Mouse (Mus musculus) liver, embryonic 13.5 days (tissue): Measurements from ENCODE around the gene Olfr1286. TPM values are rescaled to one million over a fixed set of nuclear protein-coding genes. Genes with fewer than 3 reads are reported as not detected.

Experiments used
- ATAC-seq: fragments of 200-750 bp; cut with Nextera tagmentation; 2 replicates; pipeline ENCODE4 v1.8.0; 2017; ENCODE audit warnings: low read depth, mild to moderate bottlenecking, moderate number of reproducible peaks, moderate library complexity
- DNase-seq: peaks from one replicate; pipeline ENCODE4 v3.0.0; 2022
- H3K27ac ChIP-seq: fragments of 300-500 bp; sonication (generic); 2 replicates; pipeline ENCODE4 v1.5.1; 2015; ENCODE audit warnings: moderate library complexity, mild to moderate bottlenecking, inconsistent platforms
- H3K27me3 ChIP-seq: fragments of 300-500 bp; sonication (generic); 2 replicates; pipeline ENCODE4 v1.6.1; 2015; ENCODE audit warnings: mild to moderate bottlenecking, inconsistent platforms
- H3K36me3 ChIP-seq: fragments of 300-500 bp; sonication (generic); 2 replicates; pipeline ENCODE4 v1.6.1; 2015; ENCODE audit warnings: mild to moderate bottlenecking, inconsistent platforms
- H3K4me1 ChIP-seq: fragments of 300-500 bp; sonication (generic); replicated peaks from 2 replicates; pipeline ENCODE4 v1.6.1; 2015; ENCODE audit warnings: inconsistent platforms
- H3K4me2 ChIP-seq: fragments of 300-500 bp; sonication (generic); 2 replicates; pipeline ENCODE4 v1.6.1; 2015; ENCODE audit warnings: inconsistent platforms, mild to moderate bottlenecking, moderate library complexity
- H3K4me3 ChIP-seq: fragments of 300-500 bp; sonication (generic); replicated peaks from 2 replicates; pipeline ENCODE4 v1.5.1; 2015; ENCODE audit warnings: mild to moderate bottlenecking, inconsistent platforms
- H3K9ac ChIP-seq: fragments of 300-500 bp; sonication (generic); 2 replicates; pipeline ENCODE4 v1.6.1; 2015; ENCODE audit warnings: mild to moderate bottlenecking, inconsistent platforms
- H3K9me3 ChIP-seq: fragments of 300-500 bp; sonication (generic); replicated peaks from 2 replicates; pipeline ENCODE4 v1.6.1; 2016; ENCODE audit warnings: inconsistent platforms
- WGBS: fragments of 180-500 bp; shearing (Covaris S2); methylation state at CpG from one replicate; pipeline ENCODE4 v1.1.7; 2015; ENCODE audit not compliant: insufficient replicate concordance; 5-methylcytosine and 5-hydroxymethylcytosine counted together
- polyA plus RNA-seq: library from polyadenylated mRNA; unstranded; fragments of >200 nt; fragmentation: Nextera tagmentation; extraction: Ambion mirVana; gene quantifications from 2 replicates; pipeline ENCODE4 v1.2.1, GENCODE M21; 2015

Gene Olfr1286
- polyA plus RNA-seq = not detected in 2 replicates

DNA sequence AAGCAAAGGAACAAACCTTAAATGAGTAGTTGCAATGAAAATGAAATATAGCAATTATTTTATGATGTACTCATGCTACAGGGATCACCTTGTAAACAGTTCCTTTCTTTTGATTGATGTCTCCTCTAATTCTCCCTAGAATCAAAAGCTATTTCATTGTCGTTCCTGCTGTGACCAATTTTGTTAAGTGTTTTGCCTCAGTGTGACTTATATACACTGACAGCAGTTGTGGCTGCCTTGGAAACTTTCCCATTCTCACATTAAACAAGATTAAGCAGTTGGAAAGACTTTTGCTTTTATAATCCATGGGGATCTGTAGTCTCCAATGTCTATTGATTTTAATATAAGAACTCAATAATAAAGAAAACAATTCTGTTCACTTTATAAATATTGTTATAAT is at the start of gene Olfr1286:
Olfr1286 (minus strand) TSS at position 185 of the 400 bp plus-strand sequence.
- H3K4me1 ChIP-seq = no peaks in the 10 kb centered on the region
- H3K4me3 ChIP-seq = no peak within 1 kb of the TSS
- H3K4me2 ChIP-seq = no peak within 1 kb of the TSS
- H3K9me3 ChIP-seq = no peaks in the 10 kb centered on the region
- no peak for DNase-seq
- no peaks in the 10 kb centered on the region for H3K27me3 ChIP-seq
- no peak within 1 kb of the TSS for H3K27ac ChIP-seq
- no peak for ATAC-seq
- no peaks in the 10 kb centered on the region for H3K36me3 ChIP-seq
- 62% methylated on average over 1 of the region's 1 CpGs for WGBS
- no peak within 1 kb of the TSS for H3K9ac ChIP-seq

DNA sequence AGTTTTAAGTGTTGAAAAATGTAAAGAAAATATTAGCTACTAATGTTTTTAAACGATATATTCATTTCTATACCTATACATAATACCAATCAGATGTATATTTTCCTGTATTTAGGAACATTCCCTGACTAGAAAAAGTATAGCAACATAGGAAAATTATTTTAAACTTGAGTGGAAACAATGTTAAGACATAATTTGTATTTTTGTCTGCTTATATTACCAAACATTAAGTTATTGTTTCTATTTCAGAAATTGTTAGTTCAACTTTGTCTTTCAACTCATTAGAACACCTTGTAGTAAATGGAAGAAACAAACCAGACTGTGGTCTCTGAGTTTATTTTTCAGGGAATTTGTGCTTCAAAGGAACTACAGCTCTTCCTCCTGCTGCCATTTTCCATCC is 25.9 kb upstream of the Olfr1286 start, which contains the start of gene Olfr1287:
Olfr1287 (plus strand) TSS at position 301 of the 400 bp plus-strand sequence.
- no peak within 1 kb of the TSS for H3K4me3 ChIP-seq

DNA sequence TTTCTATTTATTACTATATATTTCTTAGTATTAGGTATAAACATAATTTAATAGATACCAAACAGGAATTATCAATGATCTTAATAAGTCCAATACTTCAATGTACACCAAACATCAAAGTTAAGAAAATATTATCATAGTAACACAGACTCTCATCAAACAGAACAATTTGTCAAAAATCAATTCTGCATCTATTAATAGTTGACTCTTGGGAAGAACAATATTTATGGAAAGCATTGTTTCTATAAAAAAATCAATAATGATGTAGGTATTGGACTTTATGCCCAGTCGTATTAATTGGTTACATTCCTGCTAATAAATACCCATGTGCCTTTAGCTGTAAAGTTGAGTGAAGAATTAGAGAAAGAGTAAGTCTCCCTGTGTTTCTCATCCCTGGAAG is 47.7 kb downstream of the Olfr1286 start, which contains the start of gene Olfr1284:
Olfr1284 (plus strand) TSS at position 301 of the 400 bp plus-strand sequence.
- Histone ChIP-seq H3K4me1 (no peaks in the 10 kb centered on the region), H3K9me3 (no peaks in the 10 kb centered on the region), H3K9ac (no peak within 1 kb of the TSS), H3K27ac (no peak within 1 kb of the TSS), H3K4me2 (no peak within 1 kb of the TSS), H3K36me3 (no peaks in the 10 kb centered on the region), H3K4me3 (no peak within 1 kb of the TSS), H3K27me3 (no peaks in the 10 kb centered on the region)
- WGBS = 69% methylated on average over 1 of the region's 1 CpGs
- ATAC-seq = no peak
- DNase-seq = no peak

More for the DNA sequence above, 25.9 kb upstream of the Olfr1286 start, which contains the start of gene Olfr1287:
- Histone ChIP-seq H3K9me3 (no peaks in the 10 kb centered on the region), H3K9ac (no peak within 1 kb of the TSS), H3K4me2 (no peak within 1 kb of the TSS), H3K27ac (no peak within 1 kb of the TSS), H3K27me3 (no peaks in the 10 kb centered on the region), H3K4me1 (no peaks in the 10 kb centered on the region), H3K36me3 (no peaks in the 10 kb centered on the region)
- DNase-seq (no peak), ATAC-seq (no peak)
- WGBS = 45% methylated on average over 1 of the region's 1 CpGs

Other genes with a start within 250 kb of the Olfr1286 start
- not detected in 2 replicates for gene 4930430A15Rik, start 193.5 kb downstream of the Olfr1286 start, polyA plus RNA-seq
- gene Olfr1275, start 187.8 kb downstream of the Olfr1286 start, polyA plus RNA-seq = not detected in 2 replicates
- not detected in 2 replicates for gene Olfr1276, start 168.6 kb downstream of the Olfr1286 start, polyA plus RNA-seq
- gene Olfr1277, start 149.0 kb downstream of the Olfr1286 start, polyA plus RNA-seq = not detected in 2 replicates
- gene Olfr1278, start 133.0 kb downstream of the Olfr1286 start, polyA plus RNA-seq = not detected in 2 replicates
- not detected in 2 replicates for gene Olfr1279, start 122.5 kb downstream of the Olfr1286 start, polyA plus RNA-seq
- gene Olfr1280, start 109.1 kb downstream of the Olfr1286 start, polyA plus RNA-seq = not detected in 2 replicates
- not detected in 2 replicates for gene Olfr1281, start 96.6 kb downstream of the Olfr1286 start, polyA plus RNA-seq
- not detected in 2 replicates for gene Olfr1282, start 87.0 kb downstream of the Olfr1286 start, polyA plus RNA-seq
- not detected in 2 replicates for gene Olfr1283, start 56.3 kb downstream of the Olfr1286 start, polyA plus RNA-seq
- not detected in 2 replicates for gene Olfr1284, start 47.6 kb downstream of the Olfr1286 start, polyA plus RNA-seq
- gene Olfr1287, start 26.0 kb upstream of the Olfr1286 start, polyA plus RNA-seq = not detected in 2 replicates
- gene Olfr1288, start 51.0 kb upstream of the Olfr1286 start, polyA plus RNA-seq = not detected in 2 replicates
- not detected in 2 replicates for gene Olfr1289, start 57.7 kb upstream of the Olfr1286 start, polyA plus RNA-seq
- not detected in 2 replicates for gene Olfr1290, start 70.7 kb upstream of the Olfr1286 start, polyA plus RNA-seq
- not detected in 2 replicates for gene Olfr1291-ps1, start 74.1 kb upstream of the Olfr1286 start, polyA plus RNA-seq
- not detected in 2 replicates for gene Olfr1293-ps, start 102.1 kb upstream of the Olfr1286 start, polyA plus RNA-seq
- not detected in 2 replicates for gene Olfr1294, start 117.2 kb upstream of the Olfr1286 start, polyA plus RNA-seq
- gene Olfr1295, start 146.6 kb upstream of the Olfr1286 start, polyA plus RNA-seq = not detected in 2 replicates
- not detected in 2 replicates for gene Olfr1297, start 203.4 kb upstream of the Olfr1286 start, polyA plus RNA-seq
- not detected in 2 replicates for gene Olfr1298, start 226.1 kb upstream of the Olfr1286 start, polyA plus RNA-seq
- gene Olfr1299, start 238.3 kb upstream of the Olfr1286 start, polyA plus RNA-seq = not detected in 2 replicates